Mouse (Mus musculus) MEL (cell line): ENCODE measurements around the gene Ptrh2. TPM values are rescaled to one million over a fixed set of nuclear protein-coding genes. Genes with fewer than 3 reads are reported as not detected.

Source experiments
- DNase-seq: peaks from one replicate; pipeline ENCODE4 v3.0.0; 2011; ENCODE audit warnings: low read depth, low spot score
- H3K27ac ChIP-seq: 2 replicates; pipeline ENCODE4 v1.5.1; 2012; ENCODE audit warnings: low read depth, mild to moderate bottlenecking, control low read depth, low read length, moderate library complexity; ENCODE audit not compliant: control insufficient read depth
- H3K27me3 ChIP-seq, 2 experiments: fragments of 150-350 bp in 1 of 2; sonication (generic) in 1 of 2; 2 replicates each; pipeline ENCODE4 v1.6.1; 2012; ENCODE audit warnings: low read length in 2 of 2, mild to moderate bottlenecking in 2 of 2, improper control_type of control experiment in 1 of 2, moderate library complexity in 1 of 2; ENCODE audit not compliant: insufficient read depth in 2 of 2, control insufficient read depth in 1 of 2
- H3K36me3 ChIP-seq, 2 experiments: 2 replicates each; pipeline ENCODE4 v1.6.1; 2012 to 2014; ENCODE audit warnings: low read length in 2 of 2, improper control_type of control experiment in 1 of 2, inconsistent platforms in 1 of 2, mild to moderate bottlenecking in 1 of 2; ENCODE audit not compliant: insufficient read depth in 2 of 2, control insufficient read depth in 1 of 2
- H3K4me1 ChIP-seq, 2 experiments: fragments of 150-350 bp in 1 of 2; sonication (generic) in 1 of 2; 2 replicates each; pipeline ENCODE4 v1.6.1; 2012; ENCODE audit warnings: low read length in 2 of 2, improper control_type of control experiment in 1 of 2, mild to moderate bottlenecking in 1 of 2; ENCODE audit not compliant: insufficient read depth in 2 of 2, control insufficient read depth in 1 of 2
- H3K4me3 ChIP-seq, 2 experiments: fragments of 150-350 bp in 1 of 2; sonication (generic) in 1 of 2; 2 replicates each; pipeline ENCODE4 v1.5.1; 2012; ENCODE audit warnings: low read depth in 2 of 2, low read length in 2 of 2, mild to moderate bottlenecking in 2 of 2, moderate library complexity in 2 of 2, control low read depth in 1 of 2, improper control_type of control experiment in 1 of 2; ENCODE audit not compliant: control insufficient read depth in 1 of 2, insufficient read depth in 1 of 2
- H3K79me2 ChIP-seq: 2 replicates; pipeline ENCODE4 v1.6.1; 2012; ENCODE audit warnings: mild to moderate bottlenecking, low read length, moderate library complexity; ENCODE audit not compliant: control insufficient read depth, poor library complexity, insufficient read depth
- H3K9ac ChIP-seq: 2 replicates; pipeline ENCODE4 v1.6.1; 2012; ENCODE audit warnings: low read depth, mild to moderate bottlenecking, control low read depth, low read length, moderate library complexity; ENCODE audit not compliant: control insufficient read depth, poor library complexity, severe bottlenecking
- H3K9me3 ChIP-seq: fragments of 150-350 bp; sonication (generic); replicated peaks from 2 replicates; pipeline ENCODE4 v1.6.1; 2012; ENCODE audit warnings: mild to moderate bottlenecking, low read length, improper control_type of control experiment, moderate library complexity; ENCODE audit not compliant: insufficient read depth
- BHLHE40 ChIP-seq: IDR thresholded peaks from 2 replicates; pipeline ENCODE4 v1.6.1; 2012; ENCODE audit warnings: low read depth, mild to moderate bottlenecking, inconsistent platforms, low read length, improper control_type of control experiment, borderline replicate concordance
- CHD2 ChIP-seq: IDR thresholded peaks from 2 replicates; pipeline ENCODE4 v1.6.1; 2011; ENCODE audit warnings: low read length, improper control_type of control experiment
- CTCF ChIP-seq, 3 experiments: IDR thresholded peaks in 2 of 3; conservative IDR thresholded peaks in 1 of 3; 2 replicates each; pipeline ENCODE4 v1.5.1; 2011 to 2012; ENCODE audit warnings: low read length in 3 of 3, low read depth in 2 of 3, mild to moderate bottlenecking in 2 of 3, improper control_type of control experiment in 1 of 3, inconsistent platforms in 1 of 3, mixed read lengths in 1 of 3, moderate library complexity in 1 of 3; ENCODE audit not compliant: control insufficient read depth in 1 of 3, insufficient read depth in 1 of 3, poor library complexity in 1 of 3, severe bottlenecking in 1 of 3
- E2F4 ChIP-seq: IDR thresholded peaks from 2 replicates; pipeline ENCODE4 v1.6.1; 2011; ENCODE audit warnings: low read depth, low read length, improper control_type of control experiment, borderline replicate concordance
- ELF1 ChIP-seq: IDR thresholded peaks from 2 replicates; pipeline ENCODE4 v1.6.1; 2014; ENCODE audit warnings: low read depth, mild to moderate bottlenecking, inconsistent platforms, low read length, improper control_type of control experiment, moderate library complexity
- EP300 ChIP-seq, 2 experiments: IDR thresholded peaks; 2 replicates each; pipeline ENCODE4 v1.6.1; 2011; ENCODE audit warnings: improper control_type of control experiment in 2 of 2, low read length in 2 of 2, low read depth in 1 of 2, mild to moderate bottlenecking in 1 of 2
- ETS1 ChIP-seq: IDR thresholded peaks from 2 replicates; pipeline ENCODE4 v1.6.1; 2012; ENCODE audit warnings: low read depth, mild to moderate bottlenecking, inconsistent platforms, low read length, improper control_type of control experiment, moderate library complexity
- GABPA ChIP-seq: IDR thresholded peaks from 2 replicates; pipeline ENCODE4 v1.6.1; 2012; ENCODE audit warnings: low read depth, mild to moderate bottlenecking, inconsistent platforms, low read length, improper control_type of control experiment, moderate library complexity
- GATA1 ChIP-seq: IDR thresholded peaks from 2 replicates; pipeline ENCODE4 v1.6.1; 2011; ENCODE audit warnings: low read depth, low read length, improper control_type of control experiment
- HCFC1 ChIP-seq: IDR thresholded peaks from 2 replicates; pipeline ENCODE4 v1.6.1; 2012; ENCODE audit warnings: low read depth, mild to moderate bottlenecking, inconsistent platforms, low read length, improper control_type of control experiment, moderate library complexity
- KAT2A ChIP-seq: conservative IDR thresholded peaks from 2 replicates; pipeline ENCODE4 v1.6.1; 2012; ENCODE audit warnings: low read depth, low read length, improper control_type of control experiment, inconsistent platforms
- MAFK ChIP-seq: IDR thresholded peaks from 2 replicates; pipeline ENCODE4 v1.6.1; 2011; ENCODE audit warnings: low read depth, mild to moderate bottlenecking, low read length, improper control_type of control experiment, borderline replicate concordance
- MAX ChIP-seq: IDR thresholded peaks from 2 replicates; pipeline ENCODE4 v1.6.1; 2011; ENCODE audit warnings: low read length, improper control_type of control experiment
- MAZ ChIP-seq: IDR thresholded peaks from 2 replicates; pipeline ENCODE4 v1.6.1; 2012; ENCODE audit warnings: low read depth, mild to moderate bottlenecking, inconsistent platforms, low read length, improper control_type of control experiment
- MEF2A ChIP-seq: IDR thresholded peaks from 2 replicates; pipeline ENCODE4 v1.6.1; 2014; ENCODE audit warnings: low read depth, mild to moderate bottlenecking, inconsistent platforms, low read length, improper control_type of control experiment; ENCODE audit not compliant: poor library complexity, insufficient replicate concordance, severe bottlenecking; ENCODE audit errors: extremely low read depth
- MXI1 ChIP-seq: IDR thresholded peaks from 2 replicates; pipeline ENCODE4 v1.6.1; 2011; ENCODE audit warnings: mild to moderate bottlenecking, low read depth, low read length, improper control_type of control experiment
- MYC ChIP-seq: IDR thresholded peaks from 2 replicates; pipeline ENCODE4 v1.6.1; 2011; ENCODE audit warnings: low read depth, mild to moderate bottlenecking, low read length, improper control_type of control experiment, moderate library complexity
- NELFE ChIP-seq: IDR thresholded peaks from 2 replicates; pipeline ENCODE4 v1.6.1; 2011; ENCODE audit warnings: low read depth, low read length, improper control_type of control experiment
- NRF1 ChIP-seq: IDR thresholded peaks from 2 replicates; pipeline ENCODE4 v1.6.1; 2014; ENCODE audit warnings: low read depth, mild to moderate bottlenecking, inconsistent platforms, low read length, improper control_type of control experiment, moderate library complexity; ENCODE audit not compliant: poor library complexity, insufficient read depth, severe bottlenecking
- POLR2A ChIP-seq, 2 experiments: IDR thresholded peaks; 2 replicates each; pipeline ENCODE4 v1.6.1; 2011 to 2012; ENCODE audit warnings: low read length in 2 of 2, mild to moderate bottlenecking in 2 of 2, control low read depth in 1 of 2, improper control_type of control experiment in 1 of 2, low read depth in 1 of 2, moderate library complexity in 1 of 2; ENCODE audit not compliant: control insufficient read depth in 1 of 2, insufficient read depth in 1 of 2, poor library complexity in 1 of 2
- POLR2AphosphoS2 ChIP-seq: IDR thresholded peaks from 2 replicates; pipeline ENCODE4 v1.6.1; 2011; ENCODE audit warnings: low read length, improper control_type of control experiment
- POLR2AphosphoS5 ChIP-seq: IDR thresholded peaks from 2 replicates; pipeline ENCODE4 v1.6.1; 2012; ENCODE audit warnings: low read depth, borderline replicate concordance, mild to moderate bottlenecking, inconsistent platforms, low read length, moderate library complexity, mixed read lengths
- RCOR1 ChIP-seq: IDR thresholded peaks from 2 replicates; pipeline ENCODE4 v1.6.1; 2012; ENCODE audit warnings: low read depth, mild to moderate bottlenecking, inconsistent platforms, low read length, improper control_type of control experiment
- SIN3A ChIP-seq: IDR thresholded peaks from 2 replicates; pipeline ENCODE4 v1.6.1; 2012; ENCODE audit warnings: low read length, improper control_type of control experiment, inconsistent platforms
- SMC3 ChIP-seq: IDR thresholded peaks from 2 replicates; pipeline ENCODE4 v1.6.1; 2011; ENCODE audit warnings: low read depth, low read length, improper control_type of control experiment
- TBP ChIP-seq: IDR thresholded peaks from 2 replicates; pipeline ENCODE4 v1.8.0; 2011; ENCODE audit warnings: low read depth, low read length, improper control_type of control experiment
- UBTF ChIP-seq: IDR thresholded peaks from 2 replicates; pipeline ENCODE4 v1.6.1; 2012; ENCODE audit warnings: low read depth, mild to moderate bottlenecking, inconsistent platforms, low read length, improper control_type of control experiment, moderate library complexity, borderline replicate concordance; ENCODE audit not compliant: insufficient read depth
- USF1 ChIP-seq: IDR thresholded peaks from 2 replicates; pipeline ENCODE4 v1.6.1; 2014; ENCODE audit warnings: low read depth, mild to moderate bottlenecking, inconsistent platforms, low read length, improper control_type of control experiment, moderate library complexity
- USF2 ChIP-seq, 2 experiments: IDR thresholded peaks; 2 replicates each; pipeline ENCODE4 v1.6.1; 2011 to 2012; ENCODE audit warnings: improper control_type of control experiment in 2 of 2, low read length in 2 of 2, borderline replicate concordance in 1 of 2, inconsistent platforms in 1 of 2, low read depth in 1 of 2, mild to moderate bottlenecking in 1 of 2; ENCODE audit not compliant: insufficient read depth in 1 of 2
- ZNF384 ChIP-seq: IDR thresholded peaks from 2 replicates; pipeline ENCODE4 v1.6.1; 2012; ENCODE audit warnings: low read depth, mild to moderate bottlenecking, inconsistent platforms, low read length, improper control_type of control experiment
- polyA plus RNA-seq, 2 experiments: library from polyadenylated mRNA; stranded (reverse) in 1 of 2; unstranded in 1 of 2; fragments of >175 nt in 1 of 2; fragments of >200 nt in 1 of 2; gene quantifications; 2 replicates each; pipeline versions ENCODE4 v1.2.1 to v1.2.4; 2012; ENCODE audit warnings: low replicate concordance in 2 of 2, low read depth in 1 of 2; ENCODE audit not compliant: insufficient read length in 2 of 2, insufficient read depth in 1 of 2, missing spikeins in 1 of 2
- total RNA-seq: library from RNA; depleted of rRNA; stranded (reverse); fragments of 300-350 nt; gene quantifications from 2 replicates; pipeline ENCODE4 v1.2.3, GENCODE M21; 2012; rRNA removed

Ptrh2 gene
- total RNA-seq: 37.3 and 40.3 TPM in 2 replicates
- polyA plus RNA-seq: 10 to 100 TPM in 1 of 2 experiments, not detected in 1; 30.0 TPM

DNA sequence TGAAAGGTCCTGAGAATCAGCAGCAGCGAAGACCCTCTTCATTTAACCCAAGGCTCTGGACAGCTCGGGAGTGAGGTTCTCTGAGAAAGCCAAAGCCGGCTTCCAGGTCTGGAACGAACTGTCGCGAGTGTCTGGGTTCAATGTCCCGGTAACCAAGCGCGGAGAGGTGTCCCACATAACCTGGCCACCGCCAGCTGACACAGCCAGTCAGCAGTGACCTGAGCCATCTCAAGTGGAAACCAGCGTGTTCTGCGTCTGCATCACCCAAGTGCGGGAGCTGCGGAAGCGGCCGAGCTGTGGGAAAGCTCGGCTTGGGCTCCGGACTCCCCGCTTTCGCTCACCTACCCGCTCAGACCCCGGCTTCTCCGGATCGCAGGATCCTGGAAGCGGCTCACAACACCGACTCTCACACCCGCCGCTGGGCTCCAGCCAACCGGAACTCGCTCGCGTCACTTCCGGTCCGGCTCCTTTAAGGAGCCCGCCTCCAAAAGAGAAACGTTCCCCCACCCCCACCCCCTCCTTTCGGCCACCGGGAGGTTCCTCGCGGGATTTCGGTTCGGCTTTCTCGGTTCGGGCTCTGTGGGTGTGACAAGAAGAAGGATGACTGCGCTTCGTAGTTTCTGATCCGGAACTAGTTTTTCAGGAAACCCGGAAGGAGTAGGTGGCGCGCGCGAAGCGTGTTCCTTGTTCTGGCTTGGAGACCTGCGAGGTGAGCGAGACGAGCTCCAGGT lies at the start of gene Ptrh2, which contains the start of gene Vmp1:
Gene Ptrh2 (plus strand): TSS at position 591 of the 731 bp plus-strand sequence.
Gene Vmp1 (minus strand): TSS at position 442 of the 731 bp plus-strand sequence.
- H3K27ac ChIP-seq: peak within 1 kb of the TSS; percentile 91
- peaks cover 11 to 21% of the 10 kb centered on the region in 2 experiments for H3K4me1 ChIP-seq
- DNase-seq: peak; percentile 100

DNA sequence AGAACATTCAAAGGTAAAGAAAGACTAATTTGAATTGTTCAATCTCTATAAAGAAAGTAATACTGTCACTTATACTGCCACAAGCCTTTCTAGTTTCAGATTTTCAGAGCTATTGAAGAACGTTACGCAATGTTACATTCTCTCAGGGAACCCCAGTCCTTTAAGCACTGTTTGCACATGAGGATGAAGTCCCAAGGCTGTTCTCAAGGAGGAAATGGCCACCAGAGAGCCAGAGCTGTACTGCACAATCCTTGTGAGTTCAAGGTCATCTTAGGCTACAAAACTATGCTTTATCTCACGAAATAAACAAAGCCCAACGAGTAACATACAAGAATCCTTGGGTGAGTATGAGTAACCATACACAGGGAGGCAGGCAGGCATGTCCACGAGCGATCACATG lies 49.4 kb upstream of the Ptrh2 start:
- Histone ChIP-seq H3K27ac (no peak overlapping the region), H3K4me3 (no peak overlapping the region), H3K36me3 (peaks cover 2 to 18% of the 10 kb centered on the region in 2 experiments), H3K27me3 (no peaks in the 10 kb centered on the region), H3K4me1 (no peaks in the 10 kb centered on the region), H3K79me2 (no peaks in the 10 kb centered on the region), H3K9ac (no peak overlapping the region), H3K9me3 (no peaks in the 10 kb centered on the region)
- TF ChIP-seq TBP (no peak), POLR2AphosphoS5 (no peak), KAT2A (no peak), RCOR1 (no peak), GATA1 (no peak), USF1 (no peak), CTCF (IDR thresholded peaks at IDR 0.05 in 2 of 3, conservative IDR thresholded peaks at IDR 0.05 in 1 of 3; ENCODE audit: control insufficient read depth in 1 of 3, insufficient read depth in 1 of 3, low read depth in 2 of 3, low read length in 3 of 3, poor library complexity in 1 of 3, severe bottlenecking in 1 of 3) (no peak), GABPA (no peak), SMC3 (no peak), ZNF384 (no peak), EP300 (IDR thresholded peaks at IDR 0.05; ENCODE audit: low read depth in 1 of 2, low read length in 2 of 2) (no peak), POLR2A (IDR thresholded peaks at IDR 0.05; ENCODE audit: control insufficient read depth in 1 of 2, insufficient read depth in 1 of 2, low read depth in 1 of 2, low read length in 2 of 2, poor library complexity in 1 of 2) (no peak)
- DNase-seq: no peak

More for the DNA sequence above, at the start of gene Ptrh2, which contains the start of gene Vmp1:
- peaks cover 70% of the 10 kb centered on the region for H3K79me2 ChIP-seq
- H3K27me3 ChIP-seq: no peaks in the 10 kb centered on the region
- TF ChIP-seq BHLHE40 (no peak), NRF1 (peak; percentile 6; the same call in 1 of the 2 replicates), EP300 (IDR thresholded peaks at IDR 0.05; ENCODE audit: low read depth in 1 of 2, low read length in 2 of 2) (peak in 1 of 2 experiments; percentile 20; a peak in 3 of 4 replicates), MYC (peak; percentile 99), RCOR1 (no peak; the same call in 1 of the 2 replicates), MXI1 (peak; percentile 94), TBP (peak; percentile 89), POLR2AphosphoS5 (no peak), USF2 (IDR thresholded peaks at IDR 0.05; ENCODE audit: borderline replicate concordance in 1 of 2, insufficient read depth in 1 of 2, low read depth in 1 of 2, low read length in 2 of 2) (no peak), SIN3A (peak; percentile 97), GATA1 (no peak), UBTF (peak; percentile 98), KAT2A (peak; percentile 84), MAFK (no peak), MEF2A (no peak), ETS1 (peak; percentile 79), CHD2 (peak; percentile 97), MAX (peak; percentile 96), POLR2AphosphoS2 (peak; percentile 95), MAZ (peak; percentile 67; the same call in 1 of the 2 replicates), POLR2A (IDR thresholded peaks at IDR 0.05; ENCODE audit: control insufficient read depth in 1 of 2, insufficient read depth in 1 of 2, low read depth in 1 of 2, low read length in 2 of 2, poor library complexity in 1 of 2) (peak; percentile 48 to 99), HCFC1 (peak; percentile 92), NELFE (peak; percentile 88), E2F4 (peak; percentile 98), USF1 (no peak), ELF1 (peak; percentile 90)
- peaks cover 3 to 50% of the 10 kb centered on the region in 2 experiments for H3K36me3 ChIP-seq
- peak within 1 kb of the TSS; percentile 67 to 81 for H3K4me3 ChIP-seq
- no peaks in the 10 kb centered on the region for H3K9me3 ChIP-seq
- H3K9ac ChIP-seq: peak within 1 kb of the TSS; percentile 84
